Mouse (Mus musculus): ENCODE measurements around the gene Cadm1. TPM values are rescaled to one million over a fixed set of nuclear protein-coding genes. Genes with fewer than 3 reads are reported as not detected.

Cadm1 gene
- polyA plus RNA-seq, 1 experiment: 4.0 TPM

DNA sequence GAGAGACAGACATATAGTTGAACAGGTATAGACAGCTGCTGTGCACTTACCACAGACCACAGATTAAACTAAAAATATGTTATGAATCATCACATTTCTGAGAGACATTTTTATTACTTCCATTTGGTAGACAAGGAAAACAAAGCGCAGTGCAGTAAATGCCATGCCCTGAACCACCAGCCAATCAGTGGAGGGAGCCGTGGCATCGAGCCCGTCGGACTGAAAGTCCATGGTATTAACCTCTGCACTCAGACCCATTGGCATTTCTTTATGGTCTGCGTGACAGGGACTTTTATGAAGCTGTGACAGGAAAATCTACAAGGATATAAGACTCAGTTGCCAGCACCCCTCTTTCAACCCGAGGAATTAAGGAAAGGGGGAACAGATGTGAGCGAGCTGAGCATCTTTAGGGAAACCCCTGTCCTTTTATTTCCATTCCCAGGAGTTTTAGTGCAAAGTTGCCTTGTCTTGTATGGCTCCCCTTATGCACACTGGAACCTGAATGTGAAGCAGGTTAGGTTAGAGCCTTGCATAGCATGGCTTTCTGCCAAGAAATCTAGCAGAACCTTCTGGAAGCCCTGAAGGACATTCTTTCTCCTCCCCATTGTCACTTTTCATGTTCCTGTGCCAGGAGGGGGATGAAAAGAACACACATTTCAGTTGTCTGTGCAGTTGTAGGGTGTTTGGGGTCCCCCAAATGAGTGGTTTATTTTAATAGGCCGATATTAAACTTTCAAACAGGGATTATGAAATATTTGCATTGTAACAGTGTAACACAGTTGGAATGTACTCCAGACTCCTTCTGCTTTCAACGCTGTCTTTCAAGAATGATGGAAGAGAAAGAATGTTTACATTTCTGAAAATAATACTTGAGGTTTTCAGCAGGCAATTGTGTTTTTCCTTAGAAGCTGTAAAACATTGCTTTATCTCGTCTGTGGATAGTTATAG lies 145.1 kb downstream of the Cadm1 start:
- WGBS: 78% methylated on average over 11 of the region's 11 CpGs
- Histone ChIP-seq H3K4me3 (replicated peaks; ENCODE audit: control insufficient read depth, low read depth, low read length) (no peak overlapping the region), H3K4me1 (ENCODE audit: control insufficient read depth, insufficient read depth, low read length) (no peaks in the 10 kb centered on the region), H3K27ac (ENCODE audit: control insufficient read depth, insufficient read depth, low read depth, low read length, poor library complexity) (no peak overlapping the region)
- TF ChIP-seq CTCF (IDR thresholded peaks at IDR 0.05; ENCODE audit: control insufficient read depth, insufficient read depth, low read length): no peak
- TF ChIP-seq POLR2A (IDR thresholded peaks at IDR 0.05; ENCODE audit: borderline replicate concordance, control insufficient read depth, low read depth, low read length): no peak

DNA sequence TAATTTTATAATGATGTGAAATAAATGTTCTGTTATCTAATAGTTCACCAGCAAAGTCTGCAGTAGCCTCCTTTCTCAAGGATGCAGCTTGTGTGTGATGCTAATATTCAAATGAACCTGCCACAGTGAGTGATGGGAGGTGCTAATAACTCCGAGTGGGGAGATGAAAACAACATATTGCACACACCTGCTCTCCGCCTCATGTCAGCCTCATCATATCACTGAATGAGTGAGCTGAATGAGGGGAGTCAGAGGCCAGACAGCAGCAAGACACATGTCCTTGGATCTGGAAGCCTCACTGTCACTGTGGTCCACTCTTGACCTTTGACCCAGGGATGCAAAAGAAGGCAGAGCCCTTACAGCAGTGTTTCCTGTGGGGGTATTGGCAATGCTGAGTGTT lies 156.9 kb downstream of the Cadm1 start:
- Histone ChIP-seq H3K4me1 (ENCODE audit: control insufficient read depth, insufficient read depth, low read length) (no peaks in the 10 kb centered on the region), H3K27ac (ENCODE audit: control insufficient read depth, insufficient read depth, low read depth, low read length, poor library complexity) (no peak overlapping the region), H3K4me3 (replicated peaks; ENCODE audit: control insufficient read depth, low read depth, low read length) (no peak overlapping the region)
- TF ChIP-seq POLR2A (IDR thresholded peaks at IDR 0.05; ENCODE audit: borderline replicate concordance, control insufficient read depth, low read depth, low read length): no peak
- TF ChIP-seq CTCF (IDR thresholded peaks at IDR 0.05; ENCODE audit: control insufficient read depth, insufficient read depth, low read length): no peak
- WGBS: 78% methylated on average over 2 of the region's 2 CpGs

DNA sequence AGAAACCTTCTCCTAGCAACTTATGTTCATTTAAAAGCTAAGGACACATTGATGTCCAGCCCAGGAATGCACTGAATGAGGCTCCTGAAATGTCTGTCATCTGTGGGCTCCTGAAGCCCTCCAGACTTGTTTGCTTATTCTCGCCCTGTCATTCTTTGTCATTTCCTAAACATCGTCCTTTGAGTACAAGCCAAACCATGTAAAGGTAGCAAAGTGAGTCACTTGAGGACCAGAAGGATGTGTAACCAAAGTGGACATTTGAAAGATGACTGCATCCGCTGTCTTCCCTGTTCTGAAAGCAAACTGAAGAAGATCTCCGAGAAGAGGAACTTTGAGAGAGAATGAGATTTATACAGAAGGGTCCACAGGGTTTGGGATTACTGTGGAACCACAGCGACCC lies 157.6 kb downstream of the Cadm1 start:
- 68% methylated on average over 5 of the region's 5 CpGs for WGBS
- H3K4me1 ChIP-seq (ENCODE audit: control insufficient read depth, insufficient read depth, low read length): no peaks in the 10 kb centered on the region
- TF ChIP-seq CTCF (IDR thresholded peaks at IDR 0.05; ENCODE audit: control insufficient read depth, insufficient read depth, low read length): no peak
- TF ChIP-seq POLR2A (IDR thresholded peaks at IDR 0.05; ENCODE audit: borderline replicate concordance, control insufficient read depth, low read depth, low read length): no peak
- no peak overlapping the region for H3K27ac ChIP-seq (ENCODE audit: control insufficient read depth, insufficient read depth, low read depth, low read length, poor library complexity)
- no peak overlapping the region for H3K4me3 ChIP-seq (replicated peaks; ENCODE audit: control insufficient read depth, low read depth, low read length)

DNA sequence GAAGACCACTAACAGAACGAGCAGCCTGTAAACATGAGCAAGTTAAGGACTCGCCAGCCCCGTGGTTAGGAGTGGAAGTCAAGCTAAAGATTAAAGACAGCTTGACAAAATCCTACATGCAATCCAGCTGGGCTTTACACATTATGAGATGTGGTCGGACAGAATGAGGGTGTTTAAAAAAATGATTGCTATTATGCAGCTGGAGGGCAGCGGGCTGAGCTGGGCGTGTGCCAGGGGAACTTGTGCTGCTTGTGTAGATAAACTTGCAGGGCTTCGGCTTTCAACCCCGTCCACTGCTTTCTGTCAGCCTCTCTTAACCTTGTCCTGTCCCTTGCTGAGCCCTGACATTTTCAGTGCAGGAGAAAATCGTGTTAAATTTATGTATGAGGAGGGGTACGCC lies 158.3 kb downstream of the Cadm1 start:
- no peaks in the 10 kb centered on the region for H3K4me1 ChIP-seq (ENCODE audit: control insufficient read depth, insufficient read depth, low read length)
- TF ChIP-seq POLR2A (IDR thresholded peaks at IDR 0.05; ENCODE audit: borderline replicate concordance, control insufficient read depth, low read depth, low read length) (no peak), CTCF (IDR thresholded peaks at IDR 0.05; ENCODE audit: control insufficient read depth, insufficient read depth, low read length) (no peak)
- H3K4me3 ChIP-seq (replicated peaks; ENCODE audit: control insufficient read depth, low read depth, low read length): no peak overlapping the region
- 4% methylated on average over 10 of the region's 10 CpGs for WGBS
- no peak overlapping the region for H3K27ac ChIP-seq (ENCODE audit: control insufficient read depth, insufficient read depth, low read depth, low read length, poor library complexity)

DNA sequence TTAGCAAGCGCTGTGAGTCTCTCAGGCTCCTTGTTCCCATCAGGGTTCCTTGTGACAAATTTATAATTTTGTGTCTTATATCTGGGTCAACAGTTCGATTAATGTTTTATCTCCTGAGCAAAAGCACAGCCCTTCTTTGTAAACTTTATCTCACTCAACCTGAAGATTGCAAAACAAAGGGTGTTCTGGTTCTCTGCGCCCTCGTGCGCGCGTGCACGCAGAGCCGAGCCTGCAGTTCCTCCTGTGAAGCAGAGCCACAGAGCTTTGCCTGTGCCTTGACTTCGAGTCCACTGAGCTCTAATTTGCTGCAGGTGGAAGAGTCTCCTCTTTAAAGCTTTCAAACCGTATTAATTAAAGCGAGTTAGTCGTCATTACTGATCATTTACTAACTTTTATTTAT lies 162.9 kb downstream of the Cadm1 start:
- Histone ChIP-seq H3K4me3 (replicated peaks; ENCODE audit: control insufficient read depth, low read depth, low read length) (no peak overlapping the region), H3K27ac (ENCODE audit: control insufficient read depth, insufficient read depth, low read depth, low read length, poor library complexity) (no peak overlapping the region), H3K4me1 (ENCODE audit: control insufficient read depth, insufficient read depth, low read length) (no peaks in the 10 kb centered on the region)
- WGBS: 83% methylated on average over 13 of the region's 13 CpGs
- TF ChIP-seq POLR2A (IDR thresholded peaks at IDR 0.05; ENCODE audit: borderline replicate concordance, control insufficient read depth, low read depth, low read length): no peak
- TF ChIP-seq CTCF (IDR thresholded peaks at IDR 0.05; ENCODE audit: control insufficient read depth, insufficient read depth, low read length): no peak

DNA sequence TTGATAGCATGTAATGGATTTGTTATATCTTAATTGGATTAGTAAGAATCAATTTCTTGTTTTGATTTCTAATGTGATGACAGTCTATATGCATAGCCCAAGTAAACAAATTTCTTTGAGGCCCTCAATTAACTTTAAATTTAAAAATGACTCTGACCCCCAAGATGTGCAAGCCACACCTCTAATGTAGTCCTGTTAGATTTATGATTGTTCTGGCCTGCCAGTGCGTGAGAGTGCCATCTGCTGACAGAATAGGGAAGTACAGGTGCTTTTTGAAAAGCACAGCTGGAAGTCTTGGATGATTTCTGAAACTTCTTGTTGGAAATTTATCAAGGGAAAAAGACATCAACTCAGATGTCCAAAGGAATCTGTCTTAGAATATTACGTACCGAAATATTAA lies 169.1 kb downstream of the Cadm1 start:
- Histone ChIP-seq H3K4me1 (ENCODE audit: control insufficient read depth, insufficient read depth, low read length) (no peaks in the 10 kb centered on the region), H3K27ac (ENCODE audit: control insufficient read depth, insufficient read depth, low read depth, low read length, poor library complexity) (no peak overlapping the region), H3K4me3 (replicated peaks; ENCODE audit: control insufficient read depth, low read depth, low read length) (no peak overlapping the region)
- WGBS: 50% methylated on average over 3 of the region's 3 CpGs
- peak; percentile 45; the same call in 1 of the 2 replicates for TF ChIP-seq CTCF (IDR thresholded peaks at IDR 0.05; ENCODE audit: control insufficient read depth, insufficient read depth, low read length)
- TF ChIP-seq POLR2A (IDR thresholded peaks at IDR 0.05; ENCODE audit: borderline replicate concordance, control insufficient read depth, low read depth, low read length): no peak

DNA sequence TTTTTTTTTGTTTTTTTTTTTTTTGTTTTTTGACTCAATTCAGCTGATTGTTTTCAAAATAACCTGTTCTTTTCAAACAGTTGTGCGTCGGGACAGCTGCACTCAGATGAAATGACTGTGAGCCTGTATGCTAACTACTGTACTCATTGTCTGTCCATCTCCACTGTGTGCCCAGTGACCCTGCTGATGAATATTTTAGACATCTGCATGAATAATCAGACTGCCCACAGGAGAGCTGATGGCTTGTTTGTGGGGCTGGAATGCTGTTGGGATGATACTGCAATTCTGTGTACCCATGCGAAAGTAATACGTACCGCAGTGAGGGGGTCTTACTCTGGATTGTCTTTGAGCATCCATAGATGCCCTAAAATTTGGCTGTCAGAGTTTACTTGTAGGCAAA lies 170.0 kb downstream of the Cadm1 start:
- 91% methylated on average over 5 of the region's 5 CpGs for WGBS
- Histone ChIP-seq H3K4me3 (replicated peaks; ENCODE audit: control insufficient read depth, low read depth, low read length) (no peak overlapping the region), H3K27ac (ENCODE audit: control insufficient read depth, insufficient read depth, low read depth, low read length, poor library complexity) (no peak overlapping the region), H3K4me1 (ENCODE audit: control insufficient read depth, insufficient read depth, low read length) (no peaks in the 10 kb centered on the region)
- TF ChIP-seq CTCF (IDR thresholded peaks at IDR 0.05; ENCODE audit: control insufficient read depth, insufficient read depth, low read length) (no peak), POLR2A (IDR thresholded peaks at IDR 0.05; ENCODE audit: borderline replicate concordance, control insufficient read depth, low read depth, low read length) (no peak)

DNA sequence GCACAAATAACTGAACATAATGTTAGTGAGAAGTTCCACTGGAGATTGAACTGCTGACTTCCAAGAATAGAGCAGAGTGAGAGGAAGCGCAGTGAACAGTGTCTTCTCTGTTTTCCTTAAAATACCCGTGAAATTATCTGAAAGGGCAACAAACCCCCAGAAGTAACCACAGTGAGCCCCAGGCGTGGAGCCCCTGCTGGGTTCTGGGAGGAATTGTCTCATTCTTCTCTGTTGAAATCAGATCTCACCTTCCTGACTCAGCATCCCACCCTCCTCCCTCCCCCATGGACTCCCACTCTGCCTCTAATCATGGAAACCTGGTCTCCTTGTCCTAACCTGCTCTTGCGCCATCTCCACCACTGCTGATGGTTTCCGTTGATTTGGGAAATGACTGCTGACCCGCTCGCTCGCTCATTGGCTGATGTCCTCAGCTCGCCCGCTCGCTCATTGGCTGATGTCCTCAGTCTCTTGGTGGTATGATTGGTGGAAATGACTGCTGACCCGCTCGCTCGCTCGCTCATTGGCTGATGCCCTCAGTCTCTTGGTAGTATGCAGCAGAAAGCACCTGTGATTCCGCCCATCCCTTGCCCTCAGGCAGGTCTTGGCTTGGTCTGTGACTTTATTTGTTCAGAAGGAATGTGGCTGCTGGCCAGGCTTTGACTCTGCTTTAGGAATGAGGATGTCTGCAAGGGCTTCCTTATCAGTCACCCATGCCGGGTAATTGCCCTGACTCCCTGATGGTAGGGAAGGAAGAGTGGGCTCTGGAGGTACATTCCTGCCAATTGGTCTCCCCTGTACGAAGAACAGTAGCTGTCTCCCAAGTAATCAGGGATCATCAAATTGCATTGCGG lies 173.3 kb downstream of the Cadm1 start:
- no peak overlapping the region for H3K27ac ChIP-seq (ENCODE audit: control insufficient read depth, insufficient read depth, low read depth, low read length, poor library complexity)
- TF ChIP-seq CTCF (IDR thresholded peaks at IDR 0.05; ENCODE audit: control insufficient read depth, insufficient read depth, low read length) (no peak), POLR2A (IDR thresholded peaks at IDR 0.05; ENCODE audit: borderline replicate concordance, control insufficient read depth, low read depth, low read length) (no peak)
- no peaks in the 10 kb centered on the region for H3K4me1 ChIP-seq (ENCODE audit: control insufficient read depth, insufficient read depth, low read length)
- no peak overlapping the region for H3K4me3 ChIP-seq (replicated peaks; ENCODE audit: control insufficient read depth, low read depth, low read length)
- WGBS: 82% methylated on average over 19 of the region's 19 CpGs
